Mouse (Mus musculus) liver, embryonic 11.5 days (tissue): ENCODE measurements around the gene Enc1. TPM values are rescaled to one million over a fixed set of nuclear protein-coding genes. Genes with fewer than 3 reads are reported as not detected.
A peak's percentile ranks its signal among the peaks of the same experiment; 100 is the strongest.

Experiments
- ATAC-seq: fragments of 200-750 bp; cut with Nextera tagmentation; replicated peaks from 2 replicates; pipeline ENCODE4 v1.8.0; 2017; ENCODE audit warnings: moderate number of reproducible peaks, mild to moderate bottlenecking, moderate TSS enrichment, moderate library complexity; ENCODE audit not compliant: low FRiP score
- DNase-seq: peaks from one replicate; pipeline ENCODE4 v3.0.0-alpha.2; 2017; ENCODE audit warnings: low spot score
- H3K27ac ChIP-seq: fragments of 300-500 bp; sonication (generic); 2 replicates; pipeline ENCODE4 v1.5.1; 2014; ENCODE audit warnings: mild to moderate bottlenecking, low read depth, low read length, control low read depth
- H3K27me3 ChIP-seq: fragments of 300-500 bp; sonication (generic); replicated peaks from 2 replicates; pipeline ENCODE4 v1.6.1; 2014; ENCODE audit warnings: low read length, mixed read lengths; ENCODE audit not compliant: control insufficient read depth, insufficient read depth
- H3K36me3 ChIP-seq: fragments of 300-500 bp; sonication (generic); 2 replicates; pipeline ENCODE4 v1.6.1; 2014; ENCODE audit warnings: mild to moderate bottlenecking, low read length, moderate library complexity, mixed read lengths; ENCODE audit not compliant: control insufficient read depth, insufficient read depth
- H3K4me1 ChIP-seq: fragments of 300-500 bp; sonication (generic); replicated peaks from 2 replicates; pipeline ENCODE4 v1.6.1; 2014; ENCODE audit warnings: low read length, mixed read lengths; ENCODE audit not compliant: control insufficient read depth, insufficient read depth
- H3K4me2 ChIP-seq: fragments of 300-500 bp; sonication (generic); 2 replicates; pipeline ENCODE4 v1.6.1; 2014; ENCODE audit warnings: mild to moderate bottlenecking, control low read depth, moderate library complexity
- H3K4me3 ChIP-seq: fragments of 300-500 bp; sonication (generic); 2 replicates; pipeline ENCODE4 v1.5.1; 2014; ENCODE audit warnings: low read depth, low read length, control low read depth
- H3K9ac ChIP-seq: fragments of 300-500 bp; sonication (generic); 2 replicates; pipeline ENCODE4 v1.6.1; 2014; ENCODE audit warnings: low read depth, low read length, control low read depth
- H3K9me3 ChIP-seq: fragments of 300-500 bp; sonication (generic); 2 replicates; pipeline ENCODE4 v1.6.1; 2016; ENCODE audit warnings: low read length, inconsistent platforms, mixed read lengths; ENCODE audit not compliant: control insufficient read depth
- WGBS: fragments of 180-500 bp; shearing (Covaris S2); extraction: QIAGEN DNeasy Blood & Tissue Kit; methylation state at CpG from one replicate; pipeline ENCODE4 v1.1.7; 2014; 5-methylcytosine and 5-hydroxymethylcytosine counted together
- polyA plus RNA-seq: library from polyadenylated mRNA; unstranded; fragments of >200 nt; fragmentation: Nextera tagmentation; extraction: Ambion mirVana; gene quantifications from 2 replicates; pipeline ENCODE4 v1.2.1, GENCODE M21; 2014

Enc1 gene
- polyA plus RNA-seq, 1 experiment from 2014 or later, result 2.2 TPM

- Histone ChIP-seq H3K27me3 (no peaks in the 10 kb centered on the region), H3K9ac (no peak overlapping the region), H3K4me3 (no peak overlapping the region), H3K36me3 (no peaks in the 10 kb centered on the region), H3K4me1 (no peaks in the 10 kb centered on the region), H3K4me2 (no peak overlapping the region), H3K27ac (no peak overlapping the region), H3K9me3 (no peaks in the 10 kb centered on the region)
- WGBS, result 76% methylated on average over 5 of the region's 5 CpGs
- ATAC-seq (no peak), DNase-seq (no peak)
These were observed 24.7 kb upstream of the Enc1 start for GRCm38 (mm10) chr13:97216196-97216595.

- Histone ChIP-seq H3K27ac (no peak overlapping the region), H3K4me1 (0 out of 2 replicates have a peak, but pooled peaks cover 3% of the 10 kb centered on the region), H3K4me3 (no peak overlapping the region), H3K9me3 (no peaks in the 10 kb centered on the region), H3K9ac (no peak overlapping the region), H3K36me3 (no peaks in the 10 kb centered on the region), H3K4me2 (no peak overlapping the region), H3K27me3 (no peaks in the 10 kb centered on the region)
- ATAC-seq, result no peak
- 90% methylated on average over 3 of the region's 3 CpGs for WGBS
- no peak for DNase-seq
These were observed 20.9 kb upstream of the Enc1 start for GRCm38 (mm10) chr13:97220022-97220421.

- 0 out of 2 replicates have a peak, but pooled peaks cover 3% of the 10 kb centered on the region for H3K4me1 ChIP-seq
- no peak for ATAC-seq
- no peak overlapping the region for H3K4me3 ChIP-seq
- H3K9me3 ChIP-seq, result no peaks in the 10 kb centered on the region
- no peak overlapping the region for H3K4me2 ChIP-seq
- H3K9ac ChIP-seq, result no peak overlapping the region
- no peak overlapping the region for H3K27ac ChIP-seq
- H3K27me3 ChIP-seq, result no peaks in the 10 kb centered on the region
- no peaks in the 10 kb centered on the region for H3K36me3 ChIP-seq
- 78% methylated on average over 8 of the region's 8 CpGs for WGBS
- no peak for DNase-seq
These were observed 17.0 kb upstream of the Enc1 start for GRCm38 (mm10) chr13:97223856-97224255.

- H3K4me1 ChIP-seq, result 0 out of 2 replicates have a peak, but pooled peaks cover 3% of the 10 kb centered on the region
- no peak overlapping the region for H3K9ac ChIP-seq
- ATAC-seq, result peak; percentile 60; the same call in 1 of the 2 replicates
- H3K9me3 ChIP-seq, result no peaks in the 10 kb centered on the region
- no peak for DNase-seq
- H3K4me2 ChIP-seq, result no peak overlapping the region
- no peak overlapping the region; the same call in 1 of the 2 replicates for H3K27ac ChIP-seq
- H3K36me3 ChIP-seq, result no peaks in the 10 kb centered on the region
- no peaks in the 10 kb centered on the region for H3K27me3 ChIP-seq
- no peak overlapping the region for H3K4me3 ChIP-seq
- 66% methylated on average over 10 of the region's 10 CpGs for WGBS
These were observed 16.4 kb upstream of the Enc1 start for GRCm38 (mm10) chr13:97224341-97224982.

- ATAC-seq, result no peak
- H3K4me2 ChIP-seq, result no peak overlapping the region
- 70% methylated on average over 17 of the region's 17 CpGs for WGBS
- 0 out of 2 replicates have a peak, but pooled peaks cover 3% of the 10 kb centered on the region for H3K4me1 ChIP-seq
- no peak overlapping the region for H3K27ac ChIP-seq
- H3K4me3 ChIP-seq, result no peak overlapping the region
- DNase-seq, result no peak
- no peaks in the 10 kb centered on the region for H3K27me3 ChIP-seq
- no peak overlapping the region for H3K9ac ChIP-seq
- no peaks in the 10 kb centered on the region for H3K36me3 ChIP-seq
- H3K9me3 ChIP-seq, result no peaks in the 10 kb centered on the region
These were observed 15.8 kb upstream of the Enc1 start for GRCm38 (mm10) chr13:97225130-97225529.

- WGBS, result 81% methylated on average over 3 of the region's 3 CpGs
- DNase-seq, result no peak
- no peak for ATAC-seq
These were observed 13.1 kb upstream of the Enc1 start for GRCm38 (mm10) chr13:97227795-97228194.

GRCm38 (mm10) chr13:97230101-97230500 lies 10.8 kb upstream of the Enc1 start:
- ATAC-seq, result no peak
- no peak for DNase-seq
- no peak overlapping the region for H3K9ac ChIP-seq
- H3K9me3 ChIP-seq, result no peaks in the 10 kb centered on the region
- H3K4me3 ChIP-seq, result no peak overlapping the region
- no peak overlapping the region for H3K27ac ChIP-seq
- H3K27me3 ChIP-seq, result no peaks in the 10 kb centered on the region
- H3K4me2 ChIP-seq, result no peak overlapping the region
- 75% methylated on average over 3 of the region's 3 CpGs for WGBS
- H3K4me1 ChIP-seq, result no peaks in the 10 kb centered on the region
- H3K36me3 ChIP-seq, result no peaks in the 10 kb centered on the region

More at GRCm38 (mm10) chr13:97227795-97228194, 13.1 kb upstream of the Enc1 start:
- no peak overlapping the region for H3K4me2 ChIP-seq
- no peaks in the 10 kb centered on the region for H3K27me3 ChIP-seq
- no peaks in the 10 kb centered on the region for H3K9me3 ChIP-seq
- no peak overlapping the region for H3K27ac ChIP-seq
- H3K4me1 ChIP-seq, result 0 out of 2 replicates have a peak, but pooled peaks cover 3% of the 10 kb centered on the region
- no peaks in the 10 kb centered on the region for H3K36me3 ChIP-seq
- no peak overlapping the region for H3K4me3 ChIP-seq
- no peak overlapping the region for H3K9ac ChIP-seq

- H3K4me2 ChIP-seq, result no peak overlapping the region
- H3K4me3 ChIP-seq, result no peak overlapping the region
- H3K36me3 ChIP-seq, result no peaks in the 10 kb centered on the region
- H3K27ac ChIP-seq, result no peak overlapping the region
- H3K4me1 ChIP-seq, result no peaks in the 10 kb centered on the region
- no peak overlapping the region for H3K9ac ChIP-seq
- H3K9me3 ChIP-seq, result no peaks in the 10 kb centered on the region
- DNase-seq, result no peak
- no peaks in the 10 kb centered on the region for H3K27me3 ChIP-seq
- 68% methylated on average over 2 of the region's 2 CpGs for WGBS
- no peak for ATAC-seq
These were observed 7.8 kb upstream of the Enc1 start for GRCm38 (mm10) chr13:97233092-97233491.
